In genomic region chr2:142533555-142533954, GRCm38 (mm10) we compare ENCODE assay signal across 25 mouse cellular contexts.
DNase-seq lines count a peak whose midpoint lies in the region; ATAC-seq lines count a peak whose summit lies in the region.
"Had no signal": no experiment of that assay in that cellular context is flagged by ENCODE, and none has a peak within 500 bp of the region (broad histone marks: within the 10 kb centered on the region; RNA-seq: fewer than 3 reads in every experiment).

No protein-coding gene starts in this region.

- no peak for DNase-seq in midbrain, embryonic 11.5 days (ENCODE audit: low spot score, missing footprints)
- no peak for DNase-seq in midbrain, embryonic 10.5 days (ENCODE audit: low spot score)
- DNase-seq in midbrain, embryonic 14.5 days: no peak
- DNase-seq in frontal cortex, adult 2 months (ENCODE audit: extremely low spot score in 1 of 2, low spot score in 1 of 2): no peak
- no peak for DNase-seq in adrenal gland, postnatal 25 days
- DNase-seq: adrenal gland, postnatal 10 days; B cell, adult 2 months; cerebellum, adult 11 months; cerebellum, adult 2 months; cerebellum, adult 9-11 months; cerebellum, postnatal 25 days; gastrocnemius, postnatal 10 days; gastrocnemius, postnatal 36 days; heart, adult 11 months had no signal

- H3K4me2 ChIP-seq in midbrain, embryonic 11.5 days: no peak overlapping the region
- no peak overlapping the region for H3K4me2 ChIP-seq in midbrain, embryonic 14.5 days (ENCODE audit: low read length)
- H3K4me2 ChIP-seq: embryonic facial prominence, embryonic 12.5 days; embryonic facial prominence, embryonic 15.5 days; heart, embryonic 11.5 days; hindbrain, embryonic 12.5 days; hindbrain, embryonic 15.5 days had no signal

- no peaks in the 10 kb centered on the region for H3K4me1 ChIP-seq in midbrain, embryonic 11.5 days (ENCODE audit: control insufficient read depth, insufficient read depth, low read length)
- no peaks in the 10 kb centered on the region for H3K4me1 ChIP-seq in midbrain, embryonic 10.5 days
- no peaks in the 10 kb centered on the region for H3K4me1 ChIP-seq in midbrain, embryonic 14.5 days (ENCODE audit: control insufficient read depth, insufficient read depth, low read length)
- H3K4me1 ChIP-seq: embryonic facial prominence, embryonic 12.5 days; embryonic facial prominence, embryonic 15.5 days; hindbrain, embryonic 12.5 days; hindbrain, embryonic 15.5 days had no signal

- H3K27ac ChIP-seq in midbrain, embryonic 11.5 days (ENCODE audit: low read depth, low read length): no peak overlapping the region
- no peak overlapping the region for H3K27ac ChIP-seq in midbrain, embryonic 10.5 days (replicated peaks)
- peak overlapping the region; percentile 34; the same call in 1 of the 2 replicates for H3K27ac ChIP-seq in midbrain, embryonic 14.5 days (replicated peaks; ENCODE audit: low read depth, low read length)
- H3K27ac ChIP-seq: embryonic facial prominence, embryonic 12.5 days; embryonic facial prominence, embryonic 15.5 days; hindbrain, embryonic 12.5 days; hindbrain, embryonic 15.5 days had no signal

- no peaks in the 10 kb centered on the region for H3K27me3 ChIP-seq in midbrain, embryonic 11.5 days (ENCODE audit: control insufficient read depth, insufficient read depth, low read length)
- H3K27me3 ChIP-seq in midbrain, embryonic 10.5 days (ENCODE audit: low read depth, poor library complexity, severe bottlenecking): no peaks in the 10 kb centered on the region; the same call in 1 of the 2 replicates
- H3K27me3 ChIP-seq in midbrain, embryonic 14.5 days (ENCODE audit: control insufficient read depth, insufficient read depth, low read length): no peaks in the 10 kb centered on the region
- H3K27me3 ChIP-seq: CH12.LX; embryonic facial prominence, embryonic 12.5 days; embryonic facial prominence, embryonic 15.5 days; hindbrain, embryonic 12.5 days; hindbrain, embryonic 15.5 days; Patski had no signal

- no peak overlapping the region for H3K9ac ChIP-seq in midbrain, embryonic 11.5 days (ENCODE audit: low read length)
- no peak overlapping the region for H3K9ac ChIP-seq in midbrain, embryonic 14.5 days (replicated peaks; ENCODE audit: low read length)
- H3K9ac ChIP-seq: embryonic facial prominence, embryonic 12.5 days; embryonic facial prominence, embryonic 15.5 days; forebrain, postnatal 0 days; hindbrain, embryonic 12.5 days; hindbrain, embryonic 15.5 days had no signal

- H3K9me3 ChIP-seq in midbrain, embryonic 11.5 days (ENCODE audit: control insufficient read depth, low read length): no peaks in the 10 kb centered on the region
- no peaks in the 10 kb centered on the region for H3K9me3 ChIP-seq in midbrain, embryonic 10.5 days (replicated peaks)
- H3K9me3 ChIP-seq in midbrain, embryonic 14.5 days (ENCODE audit: control insufficient read depth, low read length): no peaks in the 10 kb centered on the region
- H3K9me3 ChIP-seq: embryonic facial prominence, embryonic 12.5 days; embryonic facial prominence, embryonic 15.5 days; hindbrain, embryonic 12.5 days; hindbrain, embryonic 15.5 days had no signal

- WGBS in midbrain, embryonic 11.5 days: 89% methylated on average over 8 of the region's 8 CpGs
- WGBS in midbrain, embryonic 10.5 days: 92% methylated on average over 8 of the region's 8 CpGs
- WGBS in midbrain, embryonic 14.5 days: 77% methylated on average over 8 of the region's 8 CpGs

- H3K36me3 ChIP-seq in midbrain, embryonic 11.5 days (ENCODE audit: control insufficient read depth, insufficient read depth, low read length): no peaks in the 10 kb centered on the region
- no peaks in the 10 kb centered on the region for H3K36me3 ChIP-seq in midbrain, embryonic 10.5 days
- H3K36me3 ChIP-seq in midbrain, embryonic 14.5 days (ENCODE audit: control insufficient read depth, insufficient read depth, low read length): no peaks in the 10 kb centered on the region
- H3K36me3 ChIP-seq: embryonic facial prominence, embryonic 12.5 days; embryonic facial prominence, embryonic 15.5 days; G1E; hindbrain, embryonic 12.5 days; hindbrain, embryonic 15.5 days had no signal

- no peak overlapping the region for H3K4me3 ChIP-seq in midbrain, embryonic 11.5 days (ENCODE audit: low read depth, low read length)
- no peak overlapping the region for H3K4me3 ChIP-seq in midbrain, embryonic 10.5 days
- no peak overlapping the region for H3K4me3 ChIP-seq in midbrain, embryonic 14.5 days (replicated peaks; ENCODE audit: low read depth, low read length)
- H3K4me3 ChIP-seq: embryonic facial prominence, embryonic 12.5 days; embryonic facial prominence, embryonic 15.5 days; hindbrain, embryonic 12.5 days; hindbrain, embryonic 15.5 days had no signal

- ATAC-seq in midbrain, embryonic 11.5 days (ENCODE audit: low FRiP score): 0 out of 2 replicates have a peak, but pooled peaks have one; percentile 46
- ATAC-seq in granulocyte monocyte progenitor cell, adult 5-6 weeks (replicated peaks; ENCODE audit: poor library complexity, severe bottlenecking): 0 out of 2 replicates have a peak, but pooled peaks have one; percentile 25
- ATAC-seq in midbrain, embryonic 14.5 days (ENCODE audit: low FRiP score, low TSS enrichment): peak; percentile 48; the same call in 1 of the 2 replicates
- ATAC-seq: forebrain, embryonic 14.5 days; forebrain, postnatal 0 days; Patski had no signal
